Mouse (Mus musculus): Measurements from ENCODE around the gene U90926.

DNA sequence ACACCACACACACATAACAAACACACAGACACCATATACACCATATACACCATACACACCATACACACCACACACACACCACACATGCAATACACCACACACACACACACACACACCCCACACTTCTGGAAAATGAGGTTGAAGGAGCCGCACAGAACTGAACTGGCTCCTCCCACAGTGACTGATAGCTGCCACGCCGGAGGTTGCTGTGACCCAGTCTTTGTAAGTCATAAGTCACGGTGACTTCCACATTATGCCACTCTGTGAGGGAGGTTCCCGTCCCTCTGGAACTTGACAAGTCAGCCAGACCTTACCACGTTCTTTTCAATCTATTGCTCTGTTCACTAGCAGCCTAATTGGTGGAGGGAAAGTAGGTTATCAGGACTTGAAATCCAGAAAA lies 39.3 kb upstream of the U90926 start:
- TF ChIP-seq CTCF (IDR thresholded peaks at IDR 0.05; ENCODE audit: borderline replicate concordance, control insufficient read depth, extremely low read depth, insufficient read depth, low read length, poor library complexity): no peak
- no peak for TF ChIP-seq POLR2A (IDR thresholded peaks at IDR 0.05; ENCODE audit: control insufficient read depth, extremely low read depth, insufficient read depth, low read length, poor library complexity)

Data from thymus, adult 2 months (tissue).